Mouse (Mus musculus) liver, embryonic 12.5 days (tissue): ENCODE results near the gene 1700069L16Rik. TPM values are rescaled to one million over a fixed set of nuclear protein-coding genes. Genes with fewer than 3 reads are reported as not detected.

Experiments
- ATAC-seq: fragments of 200-750 bp; cut with Nextera tagmentation; 2 replicates; pipeline ENCODE4 v1.8.0; 2017; ENCODE audit warnings: moderate number of reproducible peaks, mild to moderate bottlenecking, moderate library complexity
- H3K27ac ChIP-seq: fragments of 300-500 bp; sonication (generic); 2 replicates; pipeline ENCODE4 v1.5.1; 2016; ENCODE audit warnings: mild to moderate bottlenecking
- H3K27me3 ChIP-seq: fragments of 300-500 bp; sonication (generic); replicated peaks from 2 replicates; pipeline ENCODE4 v1.6.1; 2016; ENCODE audit warnings: mild to moderate bottlenecking, moderate library complexity
- H3K36me3 ChIP-seq: fragments of 300-500 bp; sonication (generic); 2 replicates; pipeline ENCODE4 v1.6.1; 2016; ENCODE audit warnings: mild to moderate bottlenecking, moderate library complexity
- H3K4me1 ChIP-seq: fragments of 300-500 bp; sonication (generic); 2 replicates; pipeline ENCODE4 v1.6.1; 2016
- H3K4me2 ChIP-seq: fragments of 300-500 bp; sonication (generic); 2 replicates; pipeline ENCODE4 v1.6.1; 2016; ENCODE audit warnings: mild to moderate bottlenecking, moderate library complexity
- H3K4me3 ChIP-seq: fragments of 300-500 bp; sonication (generic); 2 replicates; pipeline ENCODE4 v1.5.1; 2016; ENCODE audit warnings: mild to moderate bottlenecking, moderate library complexity
- H3K9ac ChIP-seq: fragments of 300-500 bp; sonication (generic); 2 replicates; pipeline ENCODE4 v1.6.1; 2016; ENCODE audit warnings: mild to moderate bottlenecking, moderate library complexity
- H3K9me3 ChIP-seq: fragments of 300-500 bp; sonication (generic); replicated peaks from 2 replicates; pipeline ENCODE4 v1.6.1; 2016; ENCODE audit warnings: mild to moderate bottlenecking, moderate library complexity
- WGBS: fragments of 180-500 bp; shearing (Covaris S2); methylation state at CpG from one replicate; pipeline ENCODE4 v1.1.7; 2016; ENCODE audit not compliant: insufficient replicate concordance; 5-methylcytosine and 5-hydroxymethylcytosine counted together
- polyA plus RNA-seq: library from polyadenylated mRNA; unstranded; fragments of >200 nt; fragmentation: Nextera tagmentation; extraction: Ambion mirVana; gene quantifications from 2 replicates; pipeline ENCODE4 v1.2.1, GENCODE M21; 2016

Gene 1700069L16Rik
- polyA plus RNA-seq, 1 experiment from 2014 or later, result not detected

- no peak overlapping the region for H3K4me3 ChIP-seq
- no peak overlapping the region for H3K27ac ChIP-seq
- peaks cover 11% of the 10 kb centered on the region; the same call in 1 of the 2 replicates for H3K4me1 ChIP-seq
- H3K27me3 ChIP-seq, result peaks cover 30% of the 10 kb centered on the region
- no peak overlapping the region for H3K4me2 ChIP-seq
- no peaks in the 10 kb centered on the region for H3K9me3 ChIP-seq
- H3K36me3 ChIP-seq, result no peaks in the 10 kb centered on the region
- WGBS, result 12% methylated on average over 5 of the region's 5 CpGs
- H3K9ac ChIP-seq, result no peak overlapping the region
- no peak for ATAC-seq
Measured at GRCm38 (mm10) chr5:113652215-113652614, 72.4 kb downstream of the 1700069L16Rik start.

GRCm38 (mm10) chr5:113650035-113650865 is 74.3 kb downstream of the 1700069L16Rik start, which contains the start of gene Cmklr1:
Gene Cmklr1, minus strand, starts transcription at chr5:113650426.
- ATAC-seq, result 0 out of 2 replicates have a peak, but pooled peaks have one; percentile 27
- Histone ChIP-seq H3K4me1 (peaks cover 11% of the 10 kb centered on the region; the same call in 1 of the 2 replicates), H3K27ac (no peak within 1 kb of the TSS), H3K36me3 (no peaks in the 10 kb centered on the region), H3K4me2 (peak within 1 kb of the TSS; percentile 40), H3K27me3 (peaks cover 30% of the 10 kb centered on the region), H3K9me3 (no peaks in the 10 kb centered on the region), H3K9ac (0 out of 2 replicates have a peak within 1 kb of the TSS, but pooled peaks have one; percentile 12), H3K4me3 (no peak within 1 kb of the TSS)
- WGBS, result 6% methylated on average over 30 of the region's 30 CpGs

- H3K27ac ChIP-seq, result no peak overlapping the region
- no peaks in the 10 kb centered on the region for H3K36me3 ChIP-seq
- H3K4me3 ChIP-seq, result no peak overlapping the region
- no peaks in the 10 kb centered on the region for H3K9me3 ChIP-seq
- 48% methylated on average over 5 of the region's 5 CpGs for WGBS
- H3K4me1 ChIP-seq, result peaks cover 11% of the 10 kb centered on the region; the same call in 1 of the 2 replicates
- peaks cover 30% of the 10 kb centered on the region for H3K27me3 ChIP-seq
- no peak for ATAC-seq
- no peak overlapping the region for H3K4me2 ChIP-seq
- no peak overlapping the region for H3K9ac ChIP-seq
Measured at GRCm38 (mm10) chr5:113648647-113649211, 75.8 kb downstream of the 1700069L16Rik start.

- no peak overlapping the region for H3K27ac ChIP-seq
- no peak overlapping the region for H3K4me2 ChIP-seq
- peaks cover 9% of the 10 kb centered on the region; the same call in 1 of the 2 replicates for H3K4me1 ChIP-seq
- H3K9ac ChIP-seq, result no peak overlapping the region
- H3K27me3 ChIP-seq, result peaks cover 27% of the 10 kb centered on the region
- no peaks in the 10 kb centered on the region for H3K9me3 ChIP-seq
- H3K36me3 ChIP-seq, result no peaks in the 10 kb centered on the region
- 79% methylated on average over 8 of the region's 8 CpGs for WGBS
- no peak for ATAC-seq
- no peak overlapping the region for H3K4me3 ChIP-seq
Measured at GRCm38 (mm10) chr5:113647141-113647540, 77.4 kb downstream of the 1700069L16Rik start.

GRCm38 (mm10) chr5:113644520-113644919 is 80.1 kb downstream of the 1700069L16Rik start:
- H3K27ac ChIP-seq, result no peak overlapping the region
- ATAC-seq, result no peak
- no peaks in the 10 kb centered on the region for H3K9me3 ChIP-seq
- H3K36me3 ChIP-seq, result no peaks in the 10 kb centered on the region
- H3K4me3 ChIP-seq, result no peak overlapping the region
- H3K9ac ChIP-seq, result no peak overlapping the region
- H3K4me2 ChIP-seq, result no peak overlapping the region
- no peaks in the 10 kb centered on the region for H3K4me1 ChIP-seq
- peaks cover 2% of the 10 kb centered on the region for H3K27me3 ChIP-seq
- WGBS, result 59% methylated on average over 4 of the region's 4 CpGs

- no peak; the same call in 1 of the 2 replicates for ATAC-seq
- Histone ChIP-seq H3K36me3 (no peaks in the 10 kb centered on the region), H3K27me3 (no peaks in the 10 kb centered on the region), H3K9ac (no peak overlapping the region), H3K9me3 (no peaks in the 10 kb centered on the region), H3K4me1 (no peaks in the 10 kb centered on the region), H3K27ac (no peak overlapping the region), H3K4me3 (no peak overlapping the region), H3K4me2 (no peak overlapping the region)
- WGBS, result 41% methylated on average over 18 of the region's 18 CpGs
Measured at GRCm38 (mm10) chr5:113643107-113643848, 81.3 kb downstream of the 1700069L16Rik start.

Other genes with a start within 250 kb of the 1700069L16Rik start
- 0.19 and 0.23 TPM in 2 replicates for gene Wscd2, start 234.4 kb downstream of the 1700069L16Rik start, polyA plus RNA-seq
- 1.7 and 1.9 TPM in 2 replicates for gene Cmklr1, start 74.3 kb downstream of the 1700069L16Rik start, polyA plus RNA-seq
- 2.9 and 3.3 TPM in 2 replicates for gene Ficd, start 11.0 kb upstream of the 1700069L16Rik start, polyA plus RNA-seq
- 39.9 and 40.4 TPM in 2 replicates for gene Sart3, start 47.7 kb upstream of the 1700069L16Rik start, polyA plus RNA-seq
- gene Iscu, start 48.0 kb upstream of the 1700069L16Rik start, polyA plus RNA-seq, result 109 and 112 TPM in 2 replicates
- gene Tmem119, start 75.7 kb upstream of the 1700069L16Rik start, polyA plus RNA-seq, result 7.2 and 9.8 TPM in 2 replicates
- gene Selplg, start 107.9 kb upstream of the 1700069L16Rik start, polyA plus RNA-seq, result 10.8 and 11.6 TPM in 2 replicates
- gene Coro1c, start 184.0 kb upstream of the 1700069L16Rik start, polyA plus RNA-seq, result 78.7 and 78.8 TPM in 2 replicates